Mouse (Mus musculus) testis, postnatal 14 days (tissue): ENCODE data around the gene Dmrt1.
"Not testable (repeated sequence)": the region's sequence is repeated elsewhere in the genome, so short reads cannot be mapped to it uniquely, and the experiment has no call there.

Experiments used
- DNase-seq: peaks from one replicate; pipeline ENCODE4 v3.0.0; 2021; ENCODE audit warnings: low spot score

Gene Dmrt1

GRCm38 (mm10) chr19:25505360-25506196 lies at the start of gene Dmrt1:
TSS of gene Dmrt1 (plus strand) at chr19:25505618.
- peak; percentile 93 for DNase-seq

- DNase-seq, result no peak
These were observed 44.7 kb upstream of the Dmrt1 start for GRCm38 (mm10) chr19:25460760-25461159.

GRCm38 (mm10) chr19:25461553-25462320 lies 43.7 kb upstream of the Dmrt1 start:
- no peak for DNase-seq

- not testable (repeated sequence) for DNase-seq
These were observed 29.6 kb upstream of the Dmrt1 start for GRCm38 (mm10) chr19:25475806-25476205.

GRCm38 (mm10) chr19:25479152-25479669 lies 26.2 kb upstream of the Dmrt1 start:
- DNase-seq, result no peak

GRCm38 (mm10) chr19:25480820-25481219 lies 24.6 kb upstream of the Dmrt1 start:
- DNase-seq, result no peak

GRCm38 (mm10) chr19:25486561-25486960 lies 18.9 kb upstream of the Dmrt1 start:
- peak; percentile 66 for DNase-seq

- DNase-seq, result no peak
These were observed 18.1 kb upstream of the Dmrt1 start for GRCm38 (mm10) chr19:25487350-25487749.

- DNase-seq, result no peak
These were observed 16.9 kb upstream of the Dmrt1 start for GRCm38 (mm10) chr19:25488546-25488945.

- no peak for DNase-seq
These were observed 15.9 kb upstream of the Dmrt1 start for GRCm38 (mm10) chr19:25489546-25489945.

- peak; percentile 69 for DNase-seq
These were observed 8.0 kb upstream of the Dmrt1 start for GRCm38 (mm10) chr19:25497434-25497833.

- peak; percentile 39 for DNase-seq
These were observed 540 bp upstream of the Dmrt1 start for GRCm38 (mm10) chr19:25504878-25505277.

GRCm38 (mm10) chr19:25506616-25507015 lies 1.2 kb downstream of the Dmrt1 start:
- DNase-seq, result peak; percentile 71

- peak; percentile 84 for DNase-seq
These were observed 9.6 kb downstream of the Dmrt1 start for GRCm38 (mm10) chr19:25514986-25515530.

- DNase-seq, result no peak
These were observed 18.7 kb downstream of the Dmrt1 start for GRCm38 (mm10) chr19:25524156-25524555.

GRCm38 (mm10) chr19:25525726-25526125 lies 20.3 kb downstream of the Dmrt1 start:
- no peak for DNase-seq

GRCm38 (mm10) chr19:25529673-25530072 lies 24.3 kb downstream of the Dmrt1 start:
- DNase-seq, result no peak

- peak; percentile 24 for DNase-seq
These were observed 40.4 kb downstream of the Dmrt1 start for GRCm38 (mm10) chr19:25545714-25546340.

- no peak for DNase-seq
These were observed 41.7 kb downstream of the Dmrt1 start for GRCm38 (mm10) chr19:25547086-25547643.

GRCm38 (mm10) chr19:25550346-25550745 lies 44.9 kb downstream of the Dmrt1 start:
- no peak for DNase-seq

GRCm38 (mm10) chr19:25551053-25551452 lies 45.6 kb downstream of the Dmrt1 start:
- DNase-seq, result no peak

GRCm38 (mm10) chr19:25564430-25564829 lies 59.0 kb downstream of the Dmrt1 start:
- no peak for DNase-seq
